Mouse (Mus musculus) left cerebral cortex, postnatal 4 days (tissue): ENCODE data around the gene Zrsr2. TPM values are rescaled to one million over a fixed set of nuclear protein-coding genes. Genes with fewer than 3 reads are reported as not detected.

ENCODE experiments used
- DNase-seq: peaks from one replicate; pipeline ENCODE4 v3.0.0-alpha.2; 2022
- intact Hi-C: fragments of 180-260 bp; cut with DNase I; formaldehyde crosslinking; loops from one replicate; pipeline ENCODE4 v1.15.1; 2025
- total RNA-seq, 2 experiments: library from RNA; stranded (reverse); gene quantifications; 2 replicates each; pipeline ENCODE4 v1.2.3; 2021

Gene Zrsr2
- total RNA-seq, result 10 to 100 TPM; 33.7 to 38.4 TPM

DNA sequence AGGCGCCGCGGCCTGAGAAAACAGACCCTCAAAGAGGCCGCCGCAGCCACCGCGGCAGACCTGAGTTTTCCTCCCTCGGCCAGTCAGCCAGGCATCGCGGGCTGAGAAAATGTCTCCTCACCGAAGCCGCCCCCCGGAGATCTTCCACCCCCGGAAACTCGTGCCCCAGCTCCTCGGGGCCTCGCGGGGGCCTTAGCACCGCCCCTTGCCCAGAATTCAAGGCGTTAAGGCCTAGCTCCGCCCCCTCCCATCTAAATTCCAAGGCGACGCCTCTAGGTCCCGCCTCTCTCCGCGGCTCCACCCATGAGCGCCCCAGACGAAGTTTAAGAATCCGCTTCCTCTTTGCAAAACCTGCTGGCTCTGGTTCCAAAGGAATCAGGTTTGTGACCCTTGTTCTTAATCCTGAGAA is at the start of gene Zrsr2:
Gene Zrsr2 (minus strand): TSS at position 195 of the 409 bp plus-strand sequence.
- intact Hi-C loops, result no loop called here
- DNase-seq, result peak; percentile 86

DNA sequence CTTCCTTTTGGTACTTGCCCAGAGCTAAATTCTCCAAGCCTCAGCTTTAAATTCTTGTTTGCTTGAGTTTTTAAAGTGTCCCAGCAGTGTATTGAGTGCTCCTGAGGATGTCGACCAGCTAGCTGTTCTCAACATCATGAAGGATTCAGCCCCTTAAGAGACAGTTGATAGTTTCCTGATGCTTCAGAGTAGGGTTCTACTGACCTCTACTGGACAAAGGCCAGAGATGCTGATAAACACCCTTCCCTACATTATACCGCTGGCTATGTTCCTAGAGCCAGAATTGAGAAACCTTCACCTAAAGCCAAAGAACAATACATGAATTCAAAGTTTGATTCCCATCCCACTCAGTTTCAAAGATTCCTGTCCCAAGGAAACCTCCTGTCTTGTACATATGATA is 46.3 kb upstream of the Zrsr2 start:
- intact Hi-C loops, result no loop called here
- no peak for DNase-seq

GRCm38 (mm10) chrX:163999848-164000247 is 41.4 kb upstream of the Zrsr2 start:
- intact Hi-C loops, result no loop called here
- no peak for DNase-seq

- DNase-seq, result no peak
- intact Hi-C loops, result no loop called here
These were observed 38.3 kb upstream of the Zrsr2 start for GRCm38 (mm10) chrX:163996754-163997153.

DNA sequence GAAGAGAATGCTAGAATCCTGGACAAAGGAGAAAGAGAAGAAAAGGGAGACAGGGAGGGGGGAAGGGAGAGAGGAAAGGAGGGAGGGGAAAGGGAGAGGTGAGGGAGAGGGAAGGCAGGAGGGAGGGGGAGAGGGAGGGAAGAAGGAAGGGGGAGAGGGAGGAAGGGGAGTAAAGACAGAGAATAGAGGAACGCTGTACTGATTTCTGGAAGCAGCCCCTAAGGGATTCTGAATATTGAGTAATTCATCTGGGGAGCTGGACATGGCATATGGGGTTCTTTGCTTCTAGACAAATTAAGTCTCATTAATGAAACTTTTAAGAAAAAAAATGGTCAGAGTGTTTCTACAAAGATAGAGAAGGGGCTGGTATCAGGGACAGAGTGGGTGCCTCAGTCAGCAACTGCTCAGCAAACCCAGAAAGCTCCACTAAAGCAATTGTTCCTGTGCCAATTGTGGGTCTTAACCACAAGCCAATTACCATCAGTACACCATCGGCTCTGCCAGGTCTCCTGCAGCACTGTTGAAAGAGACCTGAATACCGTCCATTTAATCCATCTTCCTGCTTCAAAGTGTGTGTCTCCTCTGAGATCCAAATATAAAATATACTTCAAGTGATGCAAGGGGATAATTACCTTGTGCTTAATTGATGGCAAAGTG is 29.4 kb upstream of the Zrsr2 start:
- no peak for DNase-seq
- intact Hi-C loops, result no loop called here

GRCm38 (mm10) chrX:163982129-163982528 is 23.7 kb upstream of the Zrsr2 start:
- no peak for DNase-seq
- intact Hi-C loops, result no loop called here

- intact Hi-C loops, result no loop called here
- DNase-seq, result no peak
These were observed 23.0 kb upstream of the Zrsr2 start for GRCm38 (mm10) chrX:163981500-163981899.

- no peak for DNase-seq
- intact Hi-C loops, result no loop called here
These were observed 22.6 kb upstream of the Zrsr2 start for GRCm38 (mm10) chrX:163981092-163981491.

GRCm38 (mm10) chrX:163957803-163958466 is 526 bp downstream of the Zrsr2 start:
- DNase-seq, result peak; percentile 73
- intact Hi-C loops, result no loop called here

DNA sequence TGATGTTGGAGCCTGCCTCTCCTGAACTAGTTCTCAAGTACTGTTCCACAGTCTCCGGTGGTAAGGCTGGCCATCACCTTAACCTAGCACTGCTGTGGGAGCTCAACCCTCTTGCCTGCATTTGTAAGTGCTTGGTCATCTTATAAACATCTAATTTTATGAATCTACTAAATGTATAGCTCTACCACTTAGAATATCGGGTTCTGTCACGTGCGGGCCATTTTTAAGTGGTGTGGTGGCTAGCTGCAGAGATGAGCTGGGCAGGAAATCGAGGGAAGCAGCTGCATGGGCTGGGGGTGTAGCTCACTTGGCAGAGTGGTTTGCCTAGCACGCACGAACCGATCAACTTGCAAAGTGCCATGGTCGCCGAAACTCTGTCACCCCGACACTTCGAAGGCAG is 1.1 kb downstream of the Zrsr2 start:
- no peak for DNase-seq
- intact Hi-C loops, result no loop called here

DNA sequence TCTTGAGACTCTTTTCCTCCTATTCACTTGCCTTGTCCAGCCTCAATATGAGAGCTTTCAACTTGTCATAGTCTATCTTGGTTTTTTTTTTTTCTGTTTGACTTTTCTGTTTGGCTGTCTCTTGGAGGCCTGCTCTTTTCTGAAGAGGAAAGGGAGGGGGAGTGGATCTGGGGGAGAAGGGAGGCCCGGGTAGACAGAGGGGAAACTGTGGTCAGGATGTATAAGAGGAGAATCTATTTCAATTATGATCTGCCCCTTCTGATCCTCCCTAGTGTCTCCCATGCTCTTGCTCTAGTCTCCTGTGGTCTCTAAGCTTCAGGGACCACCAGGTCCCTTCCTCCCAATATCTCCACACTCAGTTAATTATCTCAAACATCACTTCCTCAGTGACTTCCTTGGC is 6.8 kb downstream of the Zrsr2 start:
- DNase-seq, result no peak
- intact Hi-C loops, result no loop called here

DNA sequence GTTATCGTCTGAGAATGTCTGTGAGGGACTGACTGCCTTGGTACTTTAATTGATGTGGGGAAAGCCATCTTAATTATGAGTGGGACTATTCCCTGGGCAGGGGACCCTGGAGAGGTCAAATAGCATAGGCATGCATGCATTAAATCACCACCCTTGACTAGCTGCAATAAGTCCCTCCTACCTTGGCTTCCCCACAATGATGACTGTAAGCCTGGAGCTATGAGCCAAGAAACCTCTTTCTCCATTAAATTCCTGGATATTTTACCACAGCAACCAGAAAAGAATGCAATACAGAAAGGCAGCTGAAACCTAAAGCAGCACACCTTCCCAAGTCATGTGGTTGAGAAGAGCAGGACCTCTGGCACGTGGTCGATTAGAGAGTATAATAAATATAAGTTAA is 14.1 kb downstream of the Zrsr2 start:
- intact Hi-C loops, result loop anchor here (10.0 kb wide), 1 partner anchor 1010 kb away; no protein-coding TSS in a partner anchor
- no peak for DNase-seq

- intact Hi-C loops, result no loop called here
These were observed 19.9 kb downstream of the Zrsr2 start for GRCm38 (mm10) chrX:163938587-163938986.

DNA sequence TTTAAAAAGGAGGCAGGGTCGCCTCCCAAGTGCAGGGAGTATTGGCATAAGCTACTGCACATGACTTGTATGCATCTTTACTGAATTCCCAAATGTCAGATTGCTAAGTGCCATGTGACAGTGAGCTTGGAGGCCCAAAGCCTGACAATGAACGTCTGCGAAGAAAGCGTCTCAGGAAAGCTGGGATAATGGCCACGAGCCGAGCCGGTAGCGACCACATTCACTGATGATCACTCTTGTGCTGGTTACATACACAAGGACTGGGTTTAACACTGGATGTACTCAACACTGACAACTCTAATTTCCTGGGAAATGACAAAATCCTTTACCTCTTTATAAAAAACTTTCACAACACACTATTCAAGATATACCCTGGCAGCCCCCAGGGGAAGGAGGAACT is 23.7 kb downstream of the Zrsr2 start:
- intact Hi-C loops, result no loop called here
- DNase-seq, result no peak

More at GRCm38 (mm10) chrX:163938587-163938986, 19.9 kb downstream of the Zrsr2 start:
- DNase-seq, result no peak

DNA sequence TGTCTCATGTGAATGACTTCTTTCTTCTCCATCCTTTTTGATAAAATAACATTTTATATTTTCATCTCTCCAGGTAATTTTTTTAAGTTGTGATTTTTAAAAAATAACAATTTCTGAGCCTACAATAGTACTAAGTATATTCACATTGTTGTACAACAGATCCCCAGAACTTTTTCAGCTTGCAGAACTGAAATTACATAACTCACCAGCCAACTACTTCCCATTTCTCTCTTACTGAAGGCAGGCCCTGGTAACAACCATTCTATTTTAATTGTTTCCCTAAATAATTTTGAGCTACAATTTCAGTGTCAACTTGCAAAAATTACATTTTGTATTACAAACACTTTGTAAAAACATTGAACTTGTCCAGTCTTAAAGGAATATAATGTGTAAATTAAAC is 28.9 kb downstream of the Zrsr2 start:
- intact Hi-C loops, result no loop called here
- no peak for DNase-seq

- intact Hi-C loops, result loop anchor here (10.0 kb wide), 1 partner anchor 968 kb away; no protein-coding TSS in a partner anchor
- DNase-seq, result peak; percentile 2
These were observed 45.7 kb downstream of the Zrsr2 start for GRCm38 (mm10) chrX:163912791-163913190.

DNA sequence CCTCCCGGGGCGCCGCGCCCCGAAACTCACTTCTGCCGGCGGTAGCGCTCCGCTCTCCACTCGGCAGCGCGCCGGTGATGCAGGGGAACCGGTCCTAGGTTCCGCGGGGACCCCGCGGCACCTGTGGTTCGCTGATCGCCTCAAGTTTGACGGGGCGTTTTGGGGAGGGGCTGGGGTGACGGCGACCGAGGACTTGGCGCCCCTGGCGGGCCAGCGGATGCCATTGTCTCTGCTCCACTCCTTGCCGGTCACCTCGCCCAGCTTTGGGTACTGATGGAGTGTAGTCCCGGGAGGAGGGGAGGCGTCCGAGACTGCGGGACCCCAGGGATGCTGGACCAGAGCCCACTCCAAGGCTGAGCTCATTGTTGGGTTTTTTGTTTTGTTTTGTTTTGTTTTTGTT is 49.1 kb downstream of the Zrsr2 start:
- intact Hi-C loops, result no loop called here

DNA sequence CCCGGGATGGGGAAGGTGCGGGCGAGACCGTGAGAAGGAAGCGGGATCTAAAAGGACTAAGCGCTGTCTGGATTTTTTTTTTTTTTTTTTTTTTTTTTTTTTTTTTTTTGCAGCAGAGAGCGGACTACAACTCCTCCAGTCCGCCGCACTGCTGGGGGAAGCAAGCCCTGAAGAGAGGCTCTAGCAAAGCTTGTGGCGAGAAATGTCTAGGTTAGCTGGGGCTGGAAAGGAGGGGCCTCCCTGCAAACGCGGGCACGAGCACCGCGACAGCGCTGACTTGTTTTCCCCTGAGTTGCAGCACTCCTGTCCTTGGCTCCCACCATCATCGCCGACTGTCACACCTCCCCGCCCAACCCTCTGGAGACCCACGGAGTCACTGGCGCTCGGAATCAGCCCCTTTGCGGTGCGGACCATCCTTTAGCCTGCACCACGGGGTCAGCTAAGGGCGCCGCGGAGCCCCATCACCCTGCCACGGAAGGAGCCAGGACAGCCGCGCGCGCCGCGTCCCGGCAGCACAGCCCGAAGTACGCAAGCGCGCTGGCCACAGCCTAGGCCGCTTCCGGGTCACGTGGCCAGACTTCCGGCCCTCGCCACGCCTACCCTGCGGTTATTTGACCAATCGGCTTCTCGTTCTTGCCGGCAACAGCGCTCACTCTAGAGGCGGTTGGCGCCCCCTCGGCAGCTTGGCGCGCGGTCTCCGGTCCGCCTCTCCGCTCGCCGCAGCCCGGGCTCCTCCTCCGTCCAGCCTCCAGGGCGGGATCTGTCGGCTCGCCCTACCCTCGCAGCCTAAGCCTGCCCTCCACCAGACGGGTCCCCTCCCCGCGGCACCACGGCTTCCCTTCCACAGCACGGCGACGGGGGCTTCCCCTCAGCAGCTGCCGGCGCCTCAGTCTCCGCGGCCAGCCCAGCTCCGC is 49.9 kb downstream of the Zrsr2 start, which contains the start of gene Ap1s2:
Gene Ap1s2 (plus strand): TSS at position 681 of the 914 bp plus-strand sequence.
- intact Hi-C loops, result no loop called here
- peak; percentile 95 for DNase-seq

More for the DNA sequence above, 49.1 kb downstream of the Zrsr2 start:
- peak; percentile 59 for DNase-seq

GRCm38 (mm10) chrX:163908003-163908336 is 50.5 kb downstream of the Zrsr2 start:
- no peak for DNase-seq
- intact Hi-C loops, result no loop called here

- DNase-seq, result no peak
- intact Hi-C loops, result no loop called here
These were observed 51.6 kb downstream of the Zrsr2 start for GRCm38 (mm10) chrX:163906861-163907260.

DNA sequence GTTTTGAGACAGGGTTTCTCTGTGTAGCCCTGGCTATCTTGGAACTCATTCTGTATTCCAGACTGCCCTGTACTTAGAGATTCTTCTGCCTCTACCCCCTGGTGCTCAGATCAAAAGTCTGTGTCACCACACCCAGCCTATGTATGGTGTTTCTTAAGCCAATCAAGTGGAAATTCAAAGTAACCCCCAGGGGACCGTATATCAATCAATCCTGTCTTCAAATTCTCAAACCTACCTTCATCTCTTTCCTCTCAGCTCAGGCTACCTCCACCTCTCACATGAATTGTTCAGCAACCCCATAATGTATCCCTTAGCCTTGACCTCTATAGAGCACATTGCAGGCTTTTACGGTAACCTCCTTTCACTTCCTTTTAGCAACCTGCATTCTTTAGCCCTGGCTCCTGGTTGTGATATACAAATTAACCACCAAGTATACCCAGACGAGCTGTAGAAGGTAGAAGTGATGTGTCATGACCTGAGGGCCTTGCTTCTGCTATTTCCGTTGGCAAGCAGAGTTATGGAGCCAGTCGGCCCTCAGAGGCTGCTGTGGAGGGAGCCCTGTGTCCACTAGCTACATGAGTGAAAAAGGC is 58.9 kb downstream of the Zrsr2 start:
- intact Hi-C loops, result no loop called here
- DNase-seq, result no peak
